Mouse (Mus musculus): ENCODE results near the gene D330020A13Rik.

- no peak for TF ChIP-seq CTCF (IDR thresholded peaks at IDR 0.05; ENCODE audit: low read depth, low read length)
- TF ChIP-seq POLR2A (IDR thresholded peaks at IDR 0.05; ENCODE audit: borderline replicate concordance, low read depth, low read length) = no peak
Measured at GRCm38 (mm10) chr6:120324295-120324927, 30.2 kb downstream of the D330020A13Rik start.
